Mouse (Mus musculus) gastrocnemius, postnatal 25 days (tissue): Measurements from ENCODE around the gene Camk2d. TPM values are rescaled to one million over a fixed set of nuclear protein-coding genes. Genes with fewer than 3 reads are reported as not detected.

Experiments used
- DNase-seq: peaks from one replicate; pipeline ENCODE4 v3.0.0; 2022
- total RNA-seq, 2 experiments: library from RNA; stranded (reverse); gene quantifications; 1 replicate in 1 of 2; 2 replicates in 1 of 2; pipeline ENCODE4 v1.2.3; 2021

Camk2d gene
- total RNA-seq, 2 experiments from 2014 or later: 51.7 to 64.2 TPM

- DNase-seq: no peak
These were observed 214.4 kb downstream of the Camk2d start for GRCm38 (mm10) chr3:126810372-126811090.

- DNase-seq: no peak
These were observed 215.5 kb downstream of the Camk2d start for GRCm38 (mm10) chr3:126811646-126812045.

- DNase-seq: no peak
These were observed 226.3 kb downstream of the Camk2d start for GRCm38 (mm10) chr3:126822374-126822773.

DNA sequence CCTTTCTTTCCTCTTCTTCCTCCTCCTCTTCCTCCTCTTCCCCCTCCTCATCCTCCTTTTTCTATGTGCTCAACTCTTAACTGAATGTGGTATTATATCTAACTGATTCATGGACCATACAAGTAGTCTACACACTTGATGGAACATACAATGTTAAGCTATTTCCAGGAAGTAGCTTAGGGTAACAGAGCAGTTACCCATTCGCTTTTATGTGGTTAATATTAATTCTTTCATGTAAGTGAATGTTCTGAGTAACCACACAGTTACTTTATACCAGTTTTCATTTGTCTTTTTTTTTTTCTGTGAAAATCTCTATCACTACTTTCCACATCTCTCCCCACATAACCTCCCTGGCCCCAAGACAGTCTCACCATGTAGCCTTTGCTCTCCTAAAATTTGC lies 228.8 kb downstream of the Camk2d start:
- DNase-seq: no peak

GRCm38 (mm10) chr3:126826172-126826571 lies 230.1 kb downstream of the Camk2d start:
- no peak for DNase-seq

GRCm38 (mm10) chr3:126827900-126828299 lies 231.8 kb downstream of the Camk2d start:
- DNase-seq: no peak

DNA sequence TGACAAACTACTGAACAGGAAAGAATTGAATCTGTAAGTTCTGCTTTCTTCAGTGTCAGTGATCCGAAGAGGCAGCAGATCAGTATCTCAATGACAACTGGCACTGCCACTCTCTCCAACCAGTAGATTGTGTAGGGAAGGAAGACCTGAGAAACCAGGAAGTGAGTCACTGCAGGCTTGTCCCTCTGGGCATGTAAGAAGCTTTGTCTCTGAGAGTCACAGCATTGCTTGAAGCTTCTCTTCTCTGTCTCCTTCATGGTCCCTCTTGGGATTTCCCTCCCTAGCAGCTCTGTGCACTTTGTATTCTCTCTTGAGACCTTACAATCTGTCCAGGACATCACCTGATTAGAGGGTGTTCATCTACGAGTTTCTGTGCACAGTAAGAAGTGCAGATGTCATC lies 233.7 kb downstream of the Camk2d start:
- DNase-seq: no peak

GRCm38 (mm10) chr3:126831418-126832138 lies 235.5 kb downstream of the Camk2d start:
- peak; percentile 81 for DNase-seq

- DNase-seq: no peak
These were observed 238.6 kb downstream of the Camk2d start for GRCm38 (mm10) chr3:126834641-126835167.

DNA sequence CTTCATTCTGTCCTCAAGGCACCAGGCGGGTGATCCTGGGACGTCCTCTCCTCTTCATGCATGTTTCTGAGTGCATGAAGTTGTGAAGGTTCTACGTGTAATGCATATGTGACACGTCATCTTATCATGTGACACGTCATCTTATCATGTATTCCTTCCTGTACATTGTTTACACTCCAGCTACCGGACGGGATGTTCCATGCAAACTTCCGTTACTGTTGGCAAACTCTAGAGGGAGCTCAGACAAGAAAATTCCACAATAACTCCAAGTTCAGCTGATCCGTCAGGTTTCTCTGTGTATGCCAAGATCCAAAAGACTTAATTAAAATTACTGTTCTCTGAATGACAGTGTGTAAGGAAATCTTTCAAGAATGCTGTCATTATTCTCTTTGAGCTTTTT lies 246.7 kb downstream of the Camk2d start:
- DNase-seq: no peak

DNA sequence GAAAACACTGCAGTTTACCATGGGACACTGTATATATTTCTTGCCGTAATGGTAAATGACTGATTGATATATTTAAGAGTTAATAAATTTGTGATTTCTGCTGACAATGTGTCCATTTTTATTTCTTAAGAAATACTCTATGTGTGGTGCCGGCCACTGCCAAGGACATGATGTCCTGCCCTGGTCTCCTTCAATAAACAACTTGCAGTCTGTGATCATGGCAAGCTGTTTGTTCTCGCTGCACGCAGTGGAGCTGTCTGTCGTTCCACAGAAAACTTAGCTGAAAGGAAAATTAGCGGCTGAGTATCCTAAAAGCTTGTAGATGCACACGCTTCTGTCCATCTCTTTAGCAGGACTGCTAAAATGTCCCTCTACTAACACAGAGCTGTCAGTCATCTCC lies 248.7 kb downstream of the Camk2d start:
- no peak for DNase-seq

GRCm38 (mm10) chr3:126848081-126848480 lies 252.0 kb downstream of the Camk2d start:
- no peak for DNase-seq

- no peak for DNase-seq
These were observed 264.3 kb downstream of the Camk2d start for GRCm38 (mm10) chr3:126860442-126860841.

- no peak for DNase-seq
These were observed 273.5 kb downstream of the Camk2d start for GRCm38 (mm10) chr3:126869561-126869960.

DNA sequence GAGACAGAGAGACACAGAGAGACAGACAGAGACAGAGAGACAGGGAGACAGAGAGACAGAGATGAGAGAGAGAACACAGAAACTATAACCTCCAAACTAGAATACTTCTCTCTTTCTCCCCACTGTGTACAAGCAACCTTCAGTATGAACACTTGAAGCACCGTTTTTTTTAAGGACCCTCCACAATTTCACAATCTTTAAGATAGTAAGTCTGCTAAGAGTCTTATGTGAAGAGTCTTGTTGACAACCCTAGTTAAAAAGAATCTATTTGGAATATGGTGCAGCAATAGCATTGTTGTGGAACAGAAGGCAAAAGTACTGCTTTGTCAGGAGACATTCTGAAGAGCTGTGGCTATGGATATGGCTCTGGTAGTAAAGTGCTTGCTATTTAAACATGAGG lies 274.6 kb downstream of the Camk2d start:
- no peak for DNase-seq

DNA sequence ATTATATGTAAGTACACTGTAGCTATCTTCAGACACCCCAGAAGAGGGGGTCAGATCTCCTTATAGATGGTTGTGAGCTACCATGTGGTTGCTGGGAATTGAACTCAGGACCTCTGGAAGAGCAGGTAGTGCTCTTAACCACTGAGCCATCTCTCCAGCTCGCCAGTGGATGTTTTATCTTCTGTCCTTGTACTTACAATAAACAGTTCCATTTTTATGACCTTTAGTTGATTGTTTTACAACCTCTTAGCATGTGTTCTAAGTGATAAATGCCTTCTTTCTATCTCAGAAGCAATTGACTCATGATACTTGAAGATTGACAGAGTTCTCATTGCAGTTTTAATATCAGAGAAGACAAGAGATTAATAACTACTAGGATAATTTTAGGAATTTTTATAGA lies 282.1 kb downstream of the Camk2d start:
- DNase-seq: no peak

DNA sequence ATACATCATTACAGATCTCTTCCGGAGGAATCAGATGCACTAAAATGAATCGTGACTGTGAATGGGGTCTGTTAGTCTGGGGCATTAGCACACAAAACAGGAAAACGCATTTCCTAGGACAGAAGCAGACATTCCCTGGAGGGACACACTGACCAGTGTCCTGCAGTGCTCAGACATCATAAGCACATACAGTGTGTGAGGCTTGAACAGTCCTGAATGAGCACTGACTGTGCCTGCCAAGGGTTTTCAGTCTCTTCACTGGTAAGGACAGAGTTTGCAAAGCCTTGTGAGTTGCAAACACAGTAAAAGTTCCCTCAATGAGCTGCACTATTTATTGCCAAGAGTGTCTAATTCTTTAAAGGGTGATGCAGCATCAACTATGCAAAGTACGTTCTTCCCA lies 290.0 kb downstream of the Camk2d start:
- DNase-seq: no peak

DNA sequence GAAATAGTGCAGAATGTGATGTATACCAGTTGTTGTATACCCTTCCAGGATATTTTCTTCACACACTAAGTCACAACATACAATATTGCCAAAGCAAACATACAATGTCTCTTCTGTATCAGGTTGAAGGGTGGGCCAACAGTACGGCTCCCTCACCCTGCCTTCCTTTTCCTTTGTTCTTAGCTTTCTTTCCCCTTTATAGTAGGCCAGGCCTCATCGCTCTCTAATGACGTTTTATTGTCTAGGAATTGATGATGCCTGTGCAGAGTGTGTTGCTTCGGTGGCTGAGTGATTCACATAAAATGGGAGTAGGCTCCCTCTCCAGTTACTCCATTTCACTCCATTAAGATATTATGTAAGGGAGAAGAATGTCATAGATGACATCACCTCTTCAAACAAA lies 290.5 kb downstream of the Camk2d start:
- no peak for DNase-seq

Other genes starting within 250 kb of the Camk2d start
- under 1 TPM; 0.27 to 0.67 TPM for gene Arsj, start 232.6 kb upstream of the Camk2d start, total RNA-seq